Mouse (Mus musculus): ENCODE results near the gene Bfsp1. TPM values are rescaled to one million over a fixed set of nuclear protein-coding genes. Genes with fewer than 3 reads are reported as not detected.

The Bfsp1 gene
- total RNA-seq, 2 experiments from 2014 or later, result 0.28 to 0.37 TPM

DNA sequence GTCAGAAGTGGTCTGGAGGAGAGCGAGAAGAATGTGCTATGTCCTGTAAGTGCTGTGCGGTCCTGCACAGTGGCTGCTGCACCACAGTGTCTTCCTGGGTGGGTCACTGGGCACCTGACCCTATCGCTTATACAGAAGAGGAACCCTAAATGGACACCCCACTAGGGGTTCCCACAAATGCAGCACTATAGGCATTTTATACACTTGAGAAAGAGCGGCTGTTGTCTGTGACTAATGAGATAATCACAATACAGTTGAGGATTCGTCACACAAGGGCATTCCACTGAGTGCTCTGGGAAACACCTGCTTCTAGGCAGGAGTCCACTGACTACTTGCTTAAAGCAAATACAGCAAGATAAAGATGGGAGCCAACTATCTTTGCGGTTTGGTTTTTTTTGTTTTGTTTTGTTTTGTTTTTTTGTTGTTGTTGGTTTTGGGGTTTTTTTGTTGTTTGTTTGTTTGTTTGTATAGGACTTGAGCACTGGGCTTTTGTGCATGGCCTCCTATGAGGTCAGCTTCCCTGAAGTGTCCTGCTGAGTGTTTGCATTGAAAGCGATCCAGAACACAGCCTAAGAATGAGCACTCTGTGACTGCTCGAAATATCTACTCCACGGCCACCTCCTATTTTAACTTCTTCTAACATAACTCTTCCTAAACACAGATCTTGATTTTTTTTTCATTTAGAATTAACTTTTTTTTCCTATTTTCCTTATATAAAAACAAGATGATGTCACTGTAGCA lies 55.9 kb downstream of the Bfsp1 start:
- DNase-seq, result no peak
- intact Hi-C loops (cut with DNase I), result no loop called here

DNA sequence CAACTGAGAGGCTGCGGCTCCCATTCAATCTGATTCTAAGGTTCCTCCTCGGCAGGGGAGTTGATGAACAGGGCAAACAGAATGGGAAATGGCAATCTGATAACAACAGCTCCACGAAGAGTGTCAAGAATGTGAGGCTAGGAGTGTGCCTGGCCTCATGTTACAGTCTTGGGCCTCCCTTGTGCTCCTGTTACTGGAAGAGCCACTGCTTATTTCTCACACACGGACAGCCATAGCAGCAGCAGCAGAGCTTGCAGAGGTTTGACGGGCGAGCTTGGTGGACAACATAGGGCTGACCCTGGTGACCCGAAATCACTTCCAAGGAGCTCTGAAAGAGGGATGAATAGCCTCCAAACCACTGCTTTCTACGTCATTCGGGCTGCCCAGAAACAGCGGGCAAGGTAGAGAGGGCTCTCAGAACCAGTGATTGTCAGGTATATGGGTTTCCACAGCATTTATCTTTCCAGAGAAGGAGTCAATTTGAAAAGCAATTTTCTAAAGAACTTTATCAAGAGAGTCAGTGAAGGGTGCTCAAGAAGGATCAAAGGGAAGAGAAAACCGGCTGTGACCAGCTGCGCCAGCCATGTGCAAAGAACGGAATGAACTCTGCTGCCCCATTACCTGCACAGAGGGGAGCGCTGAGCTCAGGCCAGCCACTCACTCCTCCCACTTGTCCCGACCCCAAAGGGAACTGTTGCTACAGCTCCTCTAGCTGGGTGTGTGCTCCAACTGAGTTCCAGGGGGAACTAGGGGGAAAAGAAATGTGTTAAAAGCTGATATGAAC lies 56.6 kb downstream of the Bfsp1 start:
- intact Hi-C loops (cut with DNase I), result no loop called here
- no peak for DNase-seq

DNA sequence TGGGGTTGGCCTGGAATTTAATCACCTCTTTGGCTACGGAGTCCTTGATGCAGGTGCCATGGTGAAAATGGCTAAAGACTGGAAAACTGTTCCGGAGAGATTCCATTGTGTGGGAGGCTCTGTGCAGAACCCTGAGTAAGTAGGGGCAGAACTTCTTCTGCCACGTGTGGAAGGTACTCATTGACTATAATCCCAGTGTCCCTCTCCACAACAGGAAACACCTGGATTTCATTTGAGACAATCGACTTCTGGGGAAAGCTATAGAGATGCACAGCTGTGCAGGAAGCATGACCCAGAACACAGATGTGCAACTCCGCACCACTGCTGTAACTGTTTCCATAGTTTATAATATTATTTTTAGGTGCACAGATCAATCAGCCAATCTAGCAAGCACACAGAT lies 61.9 kb downstream of the Bfsp1 start:
- intact Hi-C loops (cut with DNase I), result no loop called here
- no peak for DNase-seq

DNA sequence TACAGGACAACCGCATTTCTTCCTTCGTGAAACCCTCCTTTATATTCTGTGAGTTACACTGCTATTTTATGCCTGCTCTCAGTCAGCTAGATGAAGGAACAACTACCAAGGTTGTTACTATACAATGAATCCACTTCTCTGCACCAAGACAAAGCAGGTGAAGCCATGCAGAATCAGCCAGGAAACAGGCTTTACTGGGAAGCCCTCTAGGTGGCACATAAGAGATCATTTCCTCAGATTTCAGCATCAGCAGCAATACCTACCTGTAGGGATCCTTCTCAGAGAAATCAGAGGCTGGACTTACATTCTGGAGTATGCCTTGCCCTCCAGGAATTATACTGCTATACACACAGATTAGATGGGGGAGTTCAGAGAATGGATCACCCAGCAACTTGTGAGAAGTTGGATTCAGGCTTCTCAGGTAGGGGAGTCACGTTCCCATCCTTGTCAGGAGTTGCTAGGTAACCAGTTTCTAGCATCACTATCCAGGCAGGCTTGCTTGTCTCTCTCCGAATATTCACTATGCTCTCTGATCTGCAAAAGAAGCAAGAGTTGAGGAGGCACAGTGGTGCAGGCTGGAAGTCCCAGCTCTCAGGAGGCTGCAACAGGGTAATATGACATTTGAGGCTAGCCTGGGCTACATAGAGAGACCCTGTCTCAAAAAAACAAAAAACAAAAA lies 66.5 kb downstream of the Bfsp1 start:
- intact Hi-C loops (cut with DNase I), result no loop called here
- DNase-seq, result no peak

DNA sequence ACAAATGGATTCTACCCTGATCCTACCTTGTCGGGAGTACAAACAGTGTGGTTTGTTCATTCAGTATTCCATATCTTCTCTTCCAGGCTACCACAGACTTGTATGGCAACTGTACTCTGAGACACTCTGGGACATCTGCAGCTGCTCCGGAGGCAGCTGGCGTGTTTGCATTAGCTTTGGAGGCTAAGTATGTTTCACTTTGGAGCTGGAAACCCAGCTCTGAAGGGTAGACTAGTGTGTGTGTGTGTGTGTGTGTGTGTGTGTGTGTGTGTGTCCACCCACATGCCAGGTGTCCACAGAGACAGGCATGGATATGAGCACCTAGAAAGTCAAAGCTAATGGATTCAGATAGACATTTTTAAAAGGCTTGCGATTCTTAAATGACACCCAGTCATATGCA lies 67.1 kb downstream of the Bfsp1 start:
- DNase-seq, result no peak

DNA sequence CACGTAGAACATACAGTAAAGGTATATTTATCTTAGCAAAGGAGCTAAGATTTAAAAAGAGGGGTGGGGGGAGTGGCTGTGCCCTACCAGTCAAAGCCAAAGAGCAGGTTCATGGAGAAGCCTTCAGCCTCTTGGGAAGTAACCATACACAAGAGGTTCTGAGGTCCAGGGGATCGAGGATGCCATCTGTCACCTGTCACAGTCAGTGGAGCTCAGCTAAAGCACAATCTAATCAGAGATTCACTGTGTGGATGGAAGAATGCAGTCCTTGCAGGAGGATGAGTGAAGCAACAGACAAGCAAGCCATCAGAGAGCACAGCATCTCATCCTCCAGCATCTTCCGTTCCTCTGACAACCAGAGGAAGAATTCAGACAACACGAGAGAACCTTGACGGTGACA lies 73.1 kb downstream of the Bfsp1 start:
- DNase-seq, result no peak
- intact Hi-C loops (cut with DNase I), result no loop called here

More for the DNA sequence above, 67.1 kb downstream of the Bfsp1 start:
- intact Hi-C loops (cut with DNase I), result no loop called here

DNA sequence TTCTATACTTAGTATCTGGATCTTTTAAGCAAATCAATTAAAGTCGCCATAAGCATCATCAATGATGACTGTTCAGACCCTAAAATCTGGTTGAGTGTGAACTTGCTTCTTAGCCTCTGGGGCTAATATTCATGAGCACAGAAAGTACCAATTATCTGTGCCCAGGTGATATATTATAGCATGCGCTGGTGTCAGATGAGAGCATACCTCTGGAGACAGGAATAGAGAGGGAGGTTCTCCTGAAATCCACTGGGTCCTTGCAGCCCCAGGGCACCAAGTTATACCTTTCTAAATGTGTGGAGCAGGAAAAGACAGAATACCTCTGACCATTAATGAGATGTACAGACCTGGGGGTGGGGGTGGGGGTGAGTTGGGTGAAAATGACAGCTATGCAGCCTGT lies 82.7 kb downstream of the Bfsp1 start:
- no peak for DNase-seq

More for the DNA sequence above, 82.7 kb downstream of the Bfsp1 start:
- intact Hi-C loops (cut with DNase I), result no loop called here

Other genes starting within 250 kb of the Bfsp1 start
- gene Dstn, start 52.1 kb upstream of the Bfsp1 start, total RNA-seq (2021), result 10 to 100 TPM; 21.0 to 27.2 TPM
- gene Rrbp1, start 148.1 kb upstream of the Bfsp1 start, total RNA-seq (2021), result 10 to 100 TPM; 40.8 to 43.1 TPM
- not detected for gene Banf2, start 169.9 kb upstream of the Bfsp1 start, total RNA-seq (2021)